Mouse (Mus musculus) left cerebral cortex, postnatal 4 days (tissue): Measurements from ENCODE around the gene Bcan. TPM values are rescaled to one million over a fixed set of nuclear protein-coding genes. Genes with fewer than 3 reads are reported as not detected.

Experiments
- DNase-seq: peaks from one replicate; pipeline ENCODE4 v3.0.0-alpha.2; 2022
- intact Hi-C: fragments of 180-260 bp; cut with DNase I; formaldehyde crosslinking; loops from one replicate; pipeline ENCODE4 v1.15.1; 2025
- total RNA-seq, 2 experiments: library from RNA; stranded (reverse); gene quantifications; 2 replicates each; pipeline ENCODE4 v1.2.3; 2021

Bcan gene
- total RNA-seq, 2 experiments from 2014 or later, result 183 to 192 TPM

- intact Hi-C loops, result loop anchor here (5.0 kb wide), 1 partner anchor 109 kb away; the partner anchor contains the start of gene Iqgap3
- no peak for DNase-seq
Observed at GRCm38 (mm10) chr3:87973593-87974380, 26.2 kb downstream of the Bcan start.

GRCm38 (mm10) chr3:87972776-87973175 is 27.3 kb downstream of the Bcan start:
- intact Hi-C loops, result loop anchor here (5.0 kb wide), 1 partner anchor 110 kb away; the partner anchor contains the start of gene Iqgap3
- no peak for DNase-seq

- intact Hi-C loops, result loop anchor here (5.0 kb wide), 1 partner anchor 110 kb away; the partner anchor contains the start of gene Iqgap3
Observed at GRCm38 (mm10) chr3:87972203-87972664, 27.8 kb downstream of the Bcan start.

GRCm38 (mm10) chr3:87971489-87972202 is 28.4 kb downstream of the Bcan start:
- intact Hi-C loops, result loop anchor here (2.0 to 5.0 kb wide), 2 partner anchors 15 to 111 kb away; partner anchors contain the start of gene Iqgap3
- no peak for DNase-seq

More at GRCm38 (mm10) chr3:87972203-87972664, 27.8 kb downstream of the Bcan start:
- no peak for DNase-seq

- intact Hi-C loops, result loop anchor here (2.0 to 5.0 kb wide), 2 partner anchors 16 to 111 kb away; partner anchors contain the start of gene Iqgap3
- peak; percentile 60 for DNase-seq
Observed at GRCm38 (mm10) chr3:87970939-87971488, 29.0 kb downstream of the Bcan start, which contains the start of gene Nes. Gene Nes, plus strand, starts transcription at chr3:87971078.

- DNase-seq, result no peak
- intact Hi-C loops, result loop anchor here (2.0 to 5.0 kb wide), 2 partner anchors 16 to 112 kb away; partner anchors contain the start of gene Iqgap3
Observed at GRCm38 (mm10) chr3:87970184-87970938, 29.7 kb downstream of the Bcan start.

GRCm38 (mm10) chr3:87960586-87961191 is 39.3 kb downstream of the Bcan start:
- peak; percentile 95 for DNase-seq
- intact Hi-C loops, result no loop called here

GRCm38 (mm10) chr3:87960191-87960585 is 39.8 kb downstream of the Bcan start:
- intact Hi-C loops, result no loop called here
- DNase-seq, result no peak

- intact Hi-C loops, result no loop called here
- DNase-seq, result no peak
Observed at GRCm38 (mm10) chr3:87959371-87959770, 40.7 kb downstream of the Bcan start.

GRCm38 (mm10) chr3:87958967-87959366 is 41.1 kb downstream of the Bcan start:
- intact Hi-C loops, result no loop called here
- DNase-seq, result no peak

GRCm38 (mm10) chr3:87958476-87958875 is 41.6 kb downstream of the Bcan start:
- no peak for DNase-seq
- intact Hi-C loops, result no loop called here

- DNase-seq, result no peak
- intact Hi-C loops, result no loop called here
Observed at GRCm38 (mm10) chr3:87958056-87958455, 42.0 kb downstream of the Bcan start.

- no peak for DNase-seq
- intact Hi-C loops, result no loop called here
Observed at GRCm38 (mm10) chr3:87952440-87952839, 47.6 kb downstream of the Bcan start.

GRCm38 (mm10) chr3:87951946-87952345 is 48.1 kb downstream of the Bcan start:
- intact Hi-C loops, result no loop called here

GRCm38 (mm10) chr3:87949955-87950515 is 50.0 kb downstream of the Bcan start:
- intact Hi-C loops, result no loop called here
- no peak for DNase-seq

More at GRCm38 (mm10) chr3:87951946-87952345, 48.1 kb downstream of the Bcan start:
- DNase-seq, result no peak

GRCm38 (mm10) chr3:87949266-87949954 is 50.6 kb downstream of the Bcan start:
- intact Hi-C loops, result no loop called here
- no peak for DNase-seq

- intact Hi-C loops, result no loop called here
- no peak for DNase-seq
Observed at GRCm38 (mm10) chr3:87948378-87949265, 51.4 kb downstream of the Bcan start, which contains the start of gene Crabp2. Gene Crabp2, plus strand, starts transcription at chr3:87948666.

GRCm38 (mm10) chr3:87947811-87948199 is 52.2 kb downstream of the Bcan start:
- no peak for DNase-seq

More at GRCm38 (mm10) chr3:87947811-87948199, 52.2 kb downstream of the Bcan start:
- intact Hi-C loops, result no loop called here
